Mouse (Mus musculus) spleen, postnatal 36 days (tissue): ENCODE results near the gene Spag16.

Source experiments
- DNase-seq, 2 experiments: peaks; one replicate each; pipeline ENCODE4 v3.0.0; 2022; ENCODE audit warnings: low spot score in 2 of 2, mixed read lengths in 1 of 2

Gene Spag16

GRCm38 (mm10) chr1:70442209-70443080 lies 615.7 kb downstream of the Spag16 start:
- no peak for DNase-seq

GRCm38 (mm10) chr1:70479864-70480263 lies 653.1 kb downstream of the Spag16 start:
- no peak for DNase-seq

GRCm38 (mm10) chr1:70518918-70519317 lies 692.1 kb downstream of the Spag16 start:
- no peak for DNase-seq

GRCm38 (mm10) chr1:70527134-70527533 lies 700.4 kb downstream of the Spag16 start:
- DNase-seq: no peak

- no peak for DNase-seq
Measured at GRCm38 (mm10) chr1:70529771-70530170, 703.0 kb downstream of the Spag16 start.

GRCm38 (mm10) chr1:70551839-70552238 lies 725.1 kb downstream of the Spag16 start:
- DNase-seq: no peak

- no peak for DNase-seq
Measured at GRCm38 (mm10) chr1:70621805-70622204, 795.0 kb downstream of the Spag16 start.

GRCm38 (mm10) chr1:70624803-70625460 lies 798.2 kb downstream of the Spag16 start:
- DNase-seq: no peak

GRCm38 (mm10) chr1:70652719-70653118 lies 825.9 kb downstream of the Spag16 start:
- no peak for DNase-seq

GRCm38 (mm10) chr1:70692529-70692928 lies 865.8 kb downstream of the Spag16 start:
- DNase-seq: no peak

GRCm38 (mm10) chr1:70700270-70700669 lies 873.5 kb downstream of the Spag16 start:
- DNase-seq: no peak

- DNase-seq: no peak
Measured at GRCm38 (mm10) chr1:70703934-70704333, 877.2 kb downstream of the Spag16 start.

GRCm38 (mm10) chr1:70705821-70706220 lies 879.1 kb downstream of the Spag16 start:
- no peak for DNase-seq

GRCm38 (mm10) chr1:70725045-70725444 lies 898.3 kb downstream of the Spag16 start:
- DNase-seq: no peak

- DNase-seq: no peak
Measured at GRCm38 (mm10) chr1:70725655-70726066, 898.9 kb downstream of the Spag16 start, which contains the start of gene Vwc2l. Gene Vwc2l (plus strand): TSS chr1:70725715.
